Mouse (Mus musculus): Measurements from ENCODE around the gene Nr2f2.

DNA sequence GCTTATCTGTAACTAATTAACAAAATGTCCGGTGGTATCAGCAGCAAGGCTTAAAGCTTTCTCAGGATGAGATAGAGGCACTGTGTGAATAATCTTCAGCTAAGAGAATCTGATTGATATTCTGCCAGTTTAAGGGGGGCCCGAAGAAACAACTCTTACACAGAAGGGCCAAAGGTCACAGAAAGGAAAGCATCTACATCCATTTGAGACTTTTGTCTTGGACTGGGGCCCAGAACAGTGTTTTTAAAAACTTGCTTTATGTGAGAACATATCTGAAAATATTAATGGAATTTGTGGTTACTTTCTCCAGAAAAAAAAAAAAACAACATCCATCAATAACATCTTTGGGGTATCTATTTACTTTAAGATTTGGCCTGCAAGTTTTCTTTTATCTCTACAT, 38.9 kb upstream of the Nr2f2 start:
- TF ChIP-seq CTCF (IDR thresholded peaks at IDR 0.05; ENCODE audit: borderline replicate concordance, insufficient read depth, low read depth, low read length) = no peak
- no peak for TF ChIP-seq POLR2A (IDR thresholded peaks at IDR 0.05; ENCODE audit: borderline replicate concordance, insufficient read depth, low read length)
